Mouse (Mus musculus) heart, postnatal 0 days (tissue): ENCODE data around the gene Mamdc2.

Experiments used
- CTCF ChIP-seq: IDR thresholded peaks from 2 replicates; pipeline ENCODE4 v1.5.1; 2016; ENCODE audit warnings: antibody characterized with exemption, control low read depth, low read depth
- EP300 ChIP-seq: IDR thresholded peaks from 2 replicates; pipeline ENCODE4 v1.6.1; 2016; ENCODE audit warnings: antibody characterized with exemption, low read depth

GRCm38 (mm10) chr19:23281911-23282660 lies 166.2 kb downstream of the Mamdc2 start:
- no peak for TF ChIP-seq CTCF
- no peak for TF ChIP-seq EP300
